Mouse (Mus musculus) ES-E14 (cell line): Measurements from ENCODE around the gene Irf1.

ENCODE experiments used
- MAFK ChIP-seq: IDR thresholded peaks from 2 replicates; pipeline ENCODE4 v1.6.1; 2014; ENCODE audit warnings: mild to moderate bottlenecking, low read depth, low read length, inconsistent platforms; ENCODE audit not compliant: insufficient read depth
- ZC3H11A ChIP-seq: IDR thresholded peaks from 2 replicates; pipeline ENCODE4 v1.6.1; 2012; ENCODE audit warnings: low read depth, mild to moderate bottlenecking, inconsistent platforms, low read length, borderline replicate concordance

DNA sequence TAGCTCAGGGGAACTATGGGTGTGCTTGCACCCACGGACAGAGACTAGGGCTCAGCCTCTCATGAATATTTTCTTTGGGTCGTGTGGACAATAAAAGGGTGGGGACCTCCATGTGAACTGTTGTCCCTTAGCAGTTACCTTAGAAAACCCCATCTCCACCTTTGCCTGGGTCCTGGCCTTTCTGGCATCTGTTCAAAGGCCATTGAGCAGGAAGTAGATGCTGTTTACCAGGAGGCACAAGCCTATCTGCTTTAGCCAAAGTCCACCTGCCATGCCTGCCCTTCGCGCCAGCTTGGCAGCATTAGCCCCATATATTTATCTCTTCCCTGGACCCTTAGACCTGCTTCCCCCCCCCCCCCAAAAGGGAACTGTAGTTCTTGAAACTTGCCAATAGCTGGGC, 12.2 kb upstream of the Irf1 start:
- TF ChIP-seq MAFK (no peak), ZC3H11A (no peak)
